Mouse (Mus musculus) cerebellum, adult 2 months (tissue): ENCODE data around the gene Mpi. TPM values are rescaled to one million over a fixed set of nuclear protein-coding genes. Genes with fewer than 3 reads are reported as not detected.

Source experiments
- DNase-seq, 2 experiments: peaks; one replicate each; pipeline ENCODE4 v3.0.0; 2021
- H3K27ac ChIP-seq: fragments of 200-500 bp; 2 replicates; pipeline ENCODE4 v1.5.1; 2012; ENCODE audit warnings: low read length, control low read depth, inconsistent platforms; ENCODE audit not compliant: insufficient read depth
- H3K27me3 ChIP-seq: fragments of 200-500 bp; 2 replicates; pipeline ENCODE4 v1.6.1; 2012; ENCODE audit warnings: inconsistent platforms, mild to moderate bottlenecking, low read length, moderate library complexity; ENCODE audit not compliant: control insufficient read depth, insufficient read depth
- H3K4me1 ChIP-seq: fragments of 200-500 bp; 2 replicates; pipeline ENCODE4 v1.6.1; 2011; ENCODE audit warnings: low read length; ENCODE audit not compliant: control insufficient read depth, insufficient read depth
- H3K4me3 ChIP-seq: fragments of 200-500 bp; replicated peaks from 2 replicates; pipeline ENCODE3; 2011; ENCODE audit warnings: mild to moderate bottlenecking, low read depth, low read length, control low read depth; ENCODE audit not compliant: insufficient read depth
- CTCF ChIP-seq: fragments of 200-500 bp; IDR thresholded peaks from 2 replicates; pipeline ENCODE4 v1.5.1; 2011; ENCODE audit warnings: low read depth, mild to moderate bottlenecking, control low read depth, low read length, moderate library complexity, borderline replicate concordance; ENCODE audit not compliant: insufficient read depth
- POLR2A ChIP-seq: fragments of 200-500 bp; IDR thresholded peaks from 2 replicates; pipeline ENCODE4 v1.6.1; 2011; ENCODE audit warnings: low read length, control low read depth, borderline replicate concordance; ENCODE audit not compliant: insufficient read depth
- WGBS: fragments of 180-500 bp; shearing (Covaris S2); methylation state at CpG from one replicate; pipeline ENCODE4 v1.1.7; 2018; 5-methylcytosine and 5-hydroxymethylcytosine counted together
- polyA plus RNA-seq: library from polyadenylated mRNA; depleted of rRNA; stranded (reverse); fragments of >200 nt; gene quantifications from 2 replicates; pipeline ENCODE4 v1.2.3, GENCODE M21; 2012

Mpi gene
- polyA plus RNA-seq, 1 experiment: 95.1 TPM

- 68% methylated on average over 3 of the region's 3 CpGs for WGBS
- peaks cover 17% of the 10 kb centered on the region for H3K4me1 ChIP-seq
- H3K27me3 ChIP-seq: no peaks in the 10 kb centered on the region
- TF ChIP-seq CTCF (no peak), POLR2A (no peak)
- no peak for DNase-seq
- H3K4me3 ChIP-seq: no peak overlapping the region
- no peak overlapping the region for H3K27ac ChIP-seq
Measured at GRCm38 (mm10) chr9:57543951-57544350, 8.6 kb downstream of the Mpi start.

- no peak for TF ChIP-seq POLR2A
- TF ChIP-seq CTCF: peak; percentile 37; the same call in 1 of the 2 replicates
- Histone ChIP-seq H3K4me3 (no peak overlapping the region), H3K4me1 (no peaks in the 10 kb centered on the region; the same call in 1 of the 2 replicates), H3K27ac (no peak overlapping the region), H3K27me3 (no peaks in the 10 kb centered on the region)
- WGBS: 0% methylated on average over 1 of the region's 1 CpGs
- peak; percentile 57 to 64 for DNase-seq
Measured at GRCm38 (mm10) chr9:57541312-57541711, 11.3 kb downstream of the Mpi start.

GRCm38 (mm10) chr9:57539550-57539949 lies 13.0 kb downstream of the Mpi start:
- DNase-seq: no peak
- Histone ChIP-seq H3K4me1 (no peaks in the 10 kb centered on the region), H3K27ac (no peak overlapping the region), H3K4me3 (no peak overlapping the region), H3K27me3 (no peaks in the 10 kb centered on the region)
- no peak for TF ChIP-seq CTCF
- TF ChIP-seq POLR2A: no peak
- 87% methylated on average over 2 of the region's 2 CpGs for WGBS

- WGBS: under 1% methylated on average over 24 of the region's 24 CpGs
Measured at GRCm38 (mm10) chr9:57537728-57538181, 14.8 kb downstream of the Mpi start.

GRCm38 (mm10) chr9:57537044-57537727 lies 15.4 kb downstream of the Mpi start, which contains the start of gene Fam219b:
Gene Fam219b, plus strand, starts transcription at chr9:57537528.
- Histone ChIP-seq H3K4me1 (no peaks in the 10 kb centered on the region), H3K27me3 (no peaks in the 10 kb centered on the region), H3K4me3 (peak within 1 kb of the TSS; percentile 58), H3K27ac (peak within 1 kb of the TSS; percentile 67)
- DNase-seq: peak; percentile 92 to 93
- TF ChIP-seq CTCF (no peak), POLR2A (peak; percentile 74)
- under 1% methylated on average over 45 of the region's 45 CpGs for WGBS

More at GRCm38 (mm10) chr9:57537728-57538181, 14.8 kb downstream of the Mpi start:
- Histone ChIP-seq H3K27ac (peak overlapping the region; percentile 67), H3K27me3 (no peaks in the 10 kb centered on the region), H3K4me1 (no peaks in the 10 kb centered on the region), H3K4me3 (peak overlapping the region; percentile 58)
- TF ChIP-seq CTCF (no peak), POLR2A (no peak)
- DNase-seq: peak in 1 of 2 experiments; percentile 45

GRCm38 (mm10) chr9:57536362-57536761 lies 16.2 kb downstream of the Mpi start:
- Histone ChIP-seq H3K27ac (no peak overlapping the region), H3K27me3 (no peaks in the 10 kb centered on the region), H3K4me3 (no peak overlapping the region), H3K4me1 (no peaks in the 10 kb centered on the region)
- DNase-seq: no peak
- TF ChIP-seq CTCF (no peak), POLR2A (no peak)
- WGBS: 81% methylated on average over 5 of the region's 5 CpGs

GRCm38 (mm10) chr9:57531946-57532345 lies 20.6 kb downstream of the Mpi start:
- Histone ChIP-seq H3K4me3 (no peak overlapping the region), H3K27ac (no peak overlapping the region)
- TF ChIP-seq POLR2A: no peak
- no peak for TF ChIP-seq CTCF

GRCm38 (mm10) chr9:57526435-57526834 lies 26.1 kb downstream of the Mpi start:
- no peak for TF ChIP-seq POLR2A
- TF ChIP-seq CTCF: no peak
- H3K27ac ChIP-seq: no peak overlapping the region
- no peak for DNase-seq
- H3K4me3 ChIP-seq: no peak overlapping the region
- peaks cover 17% of the 10 kb centered on the region for H3K4me1 ChIP-seq
- H3K27me3 ChIP-seq: no peaks in the 10 kb centered on the region

More at GRCm38 (mm10) chr9:57531946-57532345, 20.6 kb downstream of the Mpi start:
- Histone ChIP-seq H3K27me3 (no peaks in the 10 kb centered on the region), H3K4me1 (no peaks in the 10 kb centered on the region)
- DNase-seq: no peak
- WGBS: 91% methylated on average over 1 of the region's 1 CpGs

GRCm38 (mm10) chr9:57525516-57525915 lies 27.0 kb downstream of the Mpi start:
- Histone ChIP-seq H3K4me1 (peaks cover 17% of the 10 kb centered on the region), H3K27ac (no peak overlapping the region), H3K4me3 (no peak overlapping the region), H3K27me3 (no peaks in the 10 kb centered on the region)
- 65% methylated on average over 2 of the region's 2 CpGs for WGBS
- no peak for DNase-seq
- TF ChIP-seq POLR2A (no peak), CTCF (no peak)
